Mouse (Mus musculus) C2C12 (cell line): Measurements from ENCODE around the gene Usp42.

Source experiments
- CTCF ChIP-seq: IDR thresholded peaks from one replicate; pipeline ENCODE4 v1.5.1; 2011; ENCODE audit not compliant: control insufficient read depth, insufficient read depth, insufficient read length
- MYOD1 ChIP-seq: IDR thresholded peaks from one replicate; pipeline ENCODE4 v1.6.1; 2011; ENCODE audit warnings: low read depth; ENCODE audit not compliant: control insufficient read depth, insufficient read length
- USF1 ChIP-seq: IDR thresholded peaks from one replicate; pipeline ENCODE4 v1.6.1; 2011; ENCODE audit warnings: low read depth, mild to moderate bottlenecking, control low read depth, moderate library complexity

DNA sequence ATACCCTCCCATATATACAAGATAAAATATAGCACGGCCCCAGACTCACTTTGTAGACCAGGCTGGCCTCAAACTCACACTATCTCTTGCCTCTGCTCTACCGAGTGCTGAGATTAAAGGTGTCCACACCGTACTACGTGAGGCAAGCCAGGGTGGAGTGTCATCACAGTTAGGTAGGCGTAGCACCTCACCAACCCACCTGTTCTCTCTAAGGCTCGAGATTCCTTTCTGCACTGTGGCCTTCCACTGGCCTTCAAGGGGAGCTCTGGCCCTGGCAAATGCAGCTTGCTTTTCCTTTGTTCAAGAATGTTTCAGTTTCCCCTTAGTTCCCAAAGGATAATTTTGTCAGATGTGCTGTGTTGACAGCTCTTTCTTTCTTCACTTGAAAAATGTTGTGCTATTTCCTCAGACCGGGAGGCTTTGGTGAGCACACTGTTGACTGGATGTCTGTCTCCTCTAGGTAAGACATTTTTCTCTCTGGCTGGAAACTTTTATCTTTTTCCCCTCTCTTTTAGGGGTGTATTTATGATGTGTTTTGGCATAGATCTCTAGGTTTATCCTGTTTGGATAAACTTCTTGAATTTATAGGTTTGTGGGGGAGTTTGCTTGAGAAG lies 68.9 kb downstream of the Usp42 start:
- TF ChIP-seq CTCF (no peak), MYOD1 (no peak), USF1 (no peak)
